Mouse (Mus musculus) heart, adult 2 months (tissue): ENCODE data around the gene Dlat.

Experiments
- CTCF ChIP-seq: fragments of 200-600 bp; IDR thresholded peaks from 2 replicates; pipeline ENCODE4 v1.8.1; 2022; ENCODE audit warnings: antibody characterized with exemption, mild to moderate bottlenecking, moderate library complexity
- POLR2A ChIP-seq: fragments of 200-500 bp; IDR thresholded peaks from 2 replicates; pipeline ENCODE4 v1.6.1; 2011; ENCODE audit warnings: mild to moderate bottlenecking, low read depth, low read length, control low read depth; ENCODE audit not compliant: insufficient read depth

GRCm38 (mm10) chr9:50697706-50698041 lies 38.1 kb upstream of the Dlat start:
- peak; percentile 77 for TF ChIP-seq POLR2A
- no peak for TF ChIP-seq CTCF
